Mouse (Mus musculus): ENCODE measurements at regions not wholly inside any gene's neighbourhood (a gene's known extent, or its start where the extent isn't known, plus 50 kb on each side); places are given as distances from the start of the nearest gene placed in this dataset.
"Not testable (repeated sequence)": the region's sequence is repeated elsewhere in the genome, so short reads cannot be mapped to it uniquely, and the experiment has no call there.

DNA sequence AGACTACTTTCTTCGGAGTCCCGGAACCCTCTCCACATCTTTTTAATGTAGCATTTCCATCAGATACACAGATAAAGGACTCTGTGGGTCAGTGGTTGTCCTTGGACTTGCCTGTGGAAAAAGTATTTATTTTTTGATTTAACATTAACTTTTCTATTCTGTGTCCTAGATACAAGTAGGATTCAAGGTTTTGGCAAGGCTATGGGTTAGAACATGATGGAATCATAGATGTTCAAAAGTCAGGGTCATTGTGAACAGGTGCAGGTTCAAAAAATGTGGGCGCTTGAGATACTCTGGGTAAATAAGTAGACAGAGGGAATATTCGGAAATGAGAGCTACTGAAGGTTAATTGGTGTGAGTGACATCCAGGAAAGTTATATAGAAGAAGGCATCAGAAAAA is 347.7 kb downstream of the Cypt12 start:
- no peak for DNase-seq

DNA sequence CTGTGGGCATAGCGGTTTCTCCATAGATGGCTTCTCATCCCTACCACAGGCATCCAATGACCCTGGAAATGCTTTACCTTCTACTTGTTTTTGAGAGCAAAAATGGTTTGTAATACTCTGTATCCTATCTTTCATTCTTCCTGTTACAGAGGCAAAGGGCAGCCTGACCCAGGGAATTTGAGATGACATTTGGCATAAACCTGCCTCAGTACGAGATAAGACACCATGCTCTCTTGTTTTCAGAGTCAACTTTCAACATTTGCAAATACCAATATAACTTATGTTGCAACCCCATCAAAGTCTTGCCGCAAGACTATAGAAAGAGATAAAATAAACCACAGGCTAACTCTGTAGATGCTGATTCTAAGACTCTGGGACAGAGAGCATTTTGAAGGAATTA is 350.5 kb downstream of the Cypt12 start:
- DNase-seq: no peak

DNA sequence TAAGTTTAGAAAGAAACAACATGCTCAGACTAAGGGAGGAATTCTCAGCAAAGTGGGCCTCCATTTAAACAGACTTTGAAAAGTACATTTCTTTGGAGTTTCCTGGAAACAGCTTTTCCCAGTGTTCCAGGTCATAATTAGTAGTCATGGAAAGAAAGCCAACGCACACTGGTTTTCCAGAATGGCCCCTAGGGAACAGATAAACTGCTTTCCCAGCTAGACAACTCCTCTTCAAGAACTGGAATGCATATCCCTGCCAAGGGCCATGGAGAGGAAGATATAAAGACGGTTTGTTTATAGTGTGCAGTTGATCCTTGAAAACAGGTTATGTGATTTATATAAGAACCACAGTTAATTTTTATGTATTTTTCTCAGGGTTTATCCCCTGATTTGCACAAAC is 351.3 kb downstream of the Cypt12 start:
- DNase-seq: no peak

DNA sequence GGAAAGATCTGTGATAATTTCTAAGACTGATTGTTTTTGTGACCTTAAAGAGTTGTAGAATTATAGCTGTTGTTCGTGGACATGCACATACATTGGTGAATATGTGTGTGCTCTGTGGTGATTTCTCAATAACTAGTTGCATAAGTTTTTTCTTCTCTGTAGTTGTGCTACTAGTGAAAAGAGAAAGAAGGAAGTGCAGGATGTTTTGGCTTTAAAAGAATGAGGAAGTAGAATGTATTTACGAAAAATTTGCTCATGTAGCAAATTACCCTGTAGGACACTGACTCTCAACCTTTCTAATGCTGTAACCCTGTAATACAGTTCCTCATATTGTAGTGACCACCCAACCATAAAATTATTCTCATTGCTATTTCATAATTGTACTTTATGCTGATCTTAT is 371.2 kb downstream of the Cypt12 start:
- DNase-seq: no peak

DNA sequence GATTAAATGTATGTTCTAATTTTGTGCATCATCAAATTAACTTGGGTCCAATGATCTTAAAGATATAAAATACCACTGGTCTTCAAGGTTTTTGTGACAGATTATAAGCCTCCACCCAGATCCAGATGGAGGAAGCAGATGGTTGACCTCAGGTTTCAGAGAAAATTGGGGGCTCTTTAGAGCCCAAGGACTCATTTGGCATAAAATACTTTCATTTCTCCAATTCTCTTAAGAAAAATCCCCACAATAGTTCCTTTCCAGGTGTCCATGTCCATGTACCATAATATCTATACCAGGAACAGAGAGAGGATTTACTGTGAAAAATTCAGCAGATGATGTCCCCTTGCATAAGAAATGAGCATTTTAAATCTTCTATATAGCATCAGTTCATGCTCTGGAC is 385.0 kb downstream of the Cypt12 start:
- DNase-seq: no peak

GRCm38 (mm10) chr3:18339189-18339588 is 391.0 kb downstream of the Cypt12 start:
- no peak for DNase-seq

GRCm38 (mm10) chr3:18341757-18342156 is 393.5 kb downstream of the Cypt12 start:
- DNase-seq: no peak

DNA sequence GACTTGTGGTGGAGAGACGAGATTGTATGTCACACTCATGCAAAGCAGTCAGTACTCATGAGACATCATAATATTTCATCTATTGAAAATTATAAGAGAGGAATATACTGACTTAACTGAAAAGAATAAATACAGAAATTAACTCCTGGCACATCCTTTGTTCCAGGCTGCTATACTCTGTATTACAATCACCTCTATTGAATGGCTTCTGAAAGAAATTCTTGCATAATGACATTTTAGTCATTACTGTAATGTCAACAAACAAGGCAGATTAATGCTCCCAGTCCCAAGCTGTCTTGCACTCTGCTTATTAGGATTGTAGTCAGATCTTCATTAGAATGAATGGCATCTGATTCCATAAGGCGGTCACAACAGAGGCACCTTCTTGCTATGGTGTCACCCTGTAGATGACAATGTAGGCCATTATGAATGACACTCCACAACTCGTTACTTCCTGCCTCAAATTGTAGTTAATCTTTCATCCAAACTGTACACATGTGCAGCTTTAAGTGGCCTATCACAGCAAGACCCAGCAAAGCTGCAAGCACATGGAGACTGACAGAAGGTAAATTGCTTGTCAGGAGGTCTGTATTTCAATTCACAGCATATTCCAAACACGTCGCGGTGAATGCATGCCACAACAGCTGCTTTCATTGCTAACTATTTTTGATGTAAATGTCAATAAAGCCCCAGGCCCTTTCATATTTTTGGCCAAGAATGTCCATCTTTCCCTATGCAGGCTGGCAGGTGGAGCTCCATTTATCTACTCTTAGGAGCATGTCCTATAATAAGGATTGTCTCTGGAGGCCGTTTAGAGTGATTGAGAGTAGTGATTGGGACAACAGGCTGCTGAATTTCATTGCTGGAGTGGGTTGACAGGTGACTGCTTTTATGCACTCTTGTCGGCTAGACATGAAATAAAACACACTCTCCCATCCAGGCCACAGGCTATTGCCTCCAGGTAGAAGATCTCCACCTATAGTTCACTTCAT is 430.1 kb downstream of the Cypt12 start:
- no peak for DNase-seq

DNA sequence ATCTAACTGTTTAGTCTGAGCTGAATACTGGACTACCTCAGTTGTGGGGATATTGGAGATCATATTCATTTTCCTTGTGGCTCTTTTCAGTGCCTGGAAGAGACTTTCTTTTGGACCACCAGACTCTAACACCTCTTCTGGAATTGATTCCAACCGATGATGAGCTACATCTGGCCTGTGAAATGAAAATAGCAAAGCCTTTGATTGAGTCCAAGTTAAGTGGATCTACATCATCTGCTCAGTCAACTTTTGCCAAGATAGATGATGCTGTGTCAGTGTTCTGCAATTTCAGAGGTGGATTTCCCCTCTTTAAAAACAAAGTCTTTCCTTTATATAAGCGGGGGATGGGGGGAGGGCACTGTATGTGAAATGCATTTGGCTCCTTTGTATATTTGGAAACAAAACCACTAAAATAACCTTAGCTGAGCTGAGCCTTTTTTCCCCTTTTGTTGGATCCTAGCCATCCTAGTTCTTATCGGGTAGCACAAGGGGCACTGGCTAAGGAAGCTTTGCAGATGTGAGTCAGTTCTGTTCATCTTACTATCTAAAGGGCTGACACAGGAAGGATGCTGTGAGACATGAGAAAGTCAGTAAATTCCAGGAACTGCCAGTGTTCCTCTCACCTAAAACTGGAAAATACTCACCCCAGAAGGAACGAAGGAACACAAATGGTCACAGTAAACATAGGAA is 473.8 kb downstream of the Cypt12 start:
- DNase-seq: no peak

DNA sequence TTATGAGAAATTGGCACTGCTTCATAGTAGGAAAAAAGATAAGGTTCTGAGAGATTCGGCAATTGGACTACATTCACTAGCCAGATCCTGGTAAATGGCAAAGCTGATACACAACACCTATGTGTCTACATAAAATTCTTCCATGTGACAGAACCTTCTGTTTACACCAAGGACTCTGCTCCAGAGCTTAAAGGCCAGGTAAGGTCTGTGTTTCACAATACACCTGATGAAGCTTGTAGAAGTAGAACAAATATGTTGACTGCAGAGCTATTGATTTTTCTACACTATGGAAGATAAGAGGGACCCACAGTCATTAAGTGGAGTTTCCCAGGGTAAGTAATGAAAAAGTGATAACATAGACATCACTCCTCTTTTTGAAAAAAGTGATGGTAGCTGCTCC is 480.7 kb downstream of the Cypt12 start:
- DNase-seq: no peak

GRCm38 (mm10) chr3:18438845-18439244 is 490.6 kb downstream of the Cypt12 start:
- DNase-seq: no peak

DNA sequence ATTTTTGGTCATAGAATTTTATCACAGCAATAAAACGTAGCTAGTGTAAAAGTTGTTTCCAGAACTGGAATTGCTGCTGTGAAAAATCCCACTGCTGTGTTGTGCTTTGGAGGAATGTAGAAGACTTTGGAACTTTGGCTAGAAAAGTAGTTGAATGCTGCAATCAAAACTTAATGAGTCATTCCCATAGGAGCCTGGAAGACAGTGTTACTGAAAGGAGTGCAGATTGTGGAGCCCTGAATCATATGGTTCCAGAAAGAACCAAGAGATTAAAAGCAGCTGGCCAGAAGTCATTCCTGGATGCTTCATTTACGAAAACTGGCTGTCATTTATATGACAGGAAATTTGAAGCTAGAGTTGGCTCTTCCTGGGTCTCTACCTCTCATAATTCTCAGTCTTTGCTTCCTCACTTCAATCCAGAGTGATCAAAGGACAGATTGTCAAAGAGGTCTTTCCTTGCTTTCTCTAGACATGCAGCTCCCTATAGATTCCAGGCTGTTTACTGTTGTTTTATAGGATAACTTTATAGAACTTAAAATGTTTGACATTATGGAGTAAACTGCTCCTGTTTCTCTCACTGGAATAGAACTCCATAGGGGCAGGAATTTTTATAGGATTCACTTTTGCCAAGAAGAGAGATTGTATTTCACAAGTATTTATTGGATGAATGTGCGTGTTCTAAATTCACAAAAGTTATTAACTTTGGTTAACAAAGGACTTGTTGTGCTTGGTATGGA is 504.2 kb downstream of the Cypt12 start:
- DNase-seq: no peak

DNA sequence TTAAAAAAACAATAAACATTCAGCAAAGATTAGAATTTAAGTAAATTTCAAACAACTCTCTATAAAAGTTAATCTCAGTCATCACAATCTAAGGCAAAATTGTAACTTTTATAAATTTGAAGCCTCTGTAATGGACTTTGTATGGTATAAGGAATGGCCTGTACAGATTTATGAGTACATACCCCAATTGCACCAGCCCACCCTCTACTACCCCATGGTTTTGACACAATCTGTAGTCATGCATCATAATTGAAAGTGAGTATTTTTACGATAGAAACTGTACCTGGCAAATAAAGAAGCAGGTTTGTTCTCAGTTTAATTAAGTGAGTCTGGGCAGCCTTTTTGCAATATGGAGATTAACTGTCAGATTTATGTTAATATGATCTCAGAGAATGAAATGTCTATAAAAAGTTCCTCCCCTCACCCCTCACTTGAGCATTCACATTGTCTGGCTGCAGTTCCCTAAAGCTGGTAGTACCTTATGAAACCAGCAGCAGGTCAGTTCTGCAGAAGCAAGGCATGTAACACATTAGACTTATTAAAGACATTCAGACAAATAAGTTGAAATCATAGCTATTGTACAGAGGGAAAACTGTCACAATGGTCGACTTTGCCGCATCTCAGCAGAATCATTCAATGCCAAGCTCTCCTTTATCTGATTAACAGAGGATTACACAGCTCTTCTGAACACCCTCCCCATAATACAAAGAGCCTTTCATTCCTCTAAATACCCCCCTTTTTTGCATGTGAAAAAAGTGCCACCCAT is 505.2 kb downstream of the Cypt12 start:
- no peak for DNase-seq

DNA sequence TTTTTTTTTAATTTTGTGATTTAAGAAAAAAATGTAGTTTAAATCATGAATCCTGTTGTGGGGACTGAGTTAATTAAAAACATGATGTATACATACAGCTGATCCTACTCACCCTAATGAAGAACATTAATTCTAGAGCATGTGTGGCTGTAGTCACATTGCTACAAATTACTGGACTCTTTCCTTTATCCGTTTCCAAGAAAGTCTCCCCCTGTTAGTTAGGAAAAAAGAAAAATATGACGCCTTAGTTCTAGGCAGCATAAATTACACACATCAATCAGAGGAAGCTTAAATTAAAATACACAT is 505.7 kb downstream of the Cypt12 start:
- DNase-seq: no peak

DNA sequence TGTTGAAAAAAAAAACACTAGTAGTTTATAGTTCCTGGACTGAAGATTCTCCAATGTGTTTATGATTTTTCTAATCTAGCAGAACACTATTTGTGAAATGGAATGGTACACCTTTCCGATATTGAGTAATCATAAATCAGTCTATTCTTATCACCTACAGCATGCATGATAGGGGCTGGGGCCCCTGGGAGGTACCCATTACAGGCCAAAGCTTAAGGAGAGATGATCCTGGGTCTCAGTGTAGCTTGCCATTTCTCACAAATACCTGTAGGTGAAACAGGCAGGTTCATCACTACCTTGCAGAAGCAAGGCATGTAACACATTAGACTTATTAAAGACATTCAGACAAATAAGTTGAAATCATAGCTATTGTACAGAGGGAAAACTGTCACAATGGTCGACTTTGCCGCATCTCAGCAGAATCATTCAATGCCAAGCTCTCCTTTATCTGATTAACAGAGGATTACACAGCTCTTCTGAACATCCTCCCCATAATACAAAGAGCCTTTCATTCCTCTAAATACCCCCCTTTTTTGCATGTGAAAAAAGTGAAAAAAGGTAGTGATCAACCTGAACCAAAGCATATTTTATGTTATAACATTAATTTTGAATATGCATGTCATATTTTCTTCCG is 506.5 kb downstream of the Cypt12 start:
- not testable (repeated sequence) for DNase-seq

- DNase-seq: no peak
Measured at GRCm38 (mm10) chr3:18456033-18456690, 508.0 kb downstream of the Cypt12 start.

- no peak for DNase-seq
Measured at GRCm38 (mm10) chr3:18460267-18460666, 512.1 kb downstream of the Cypt12 start.

GRCm38 (mm10) chr3:18471846-18472245 is 523.6 kb downstream of the Cypt12 start:
- DNase-seq: no peak

GRCm38 (mm10) chr3:18479557-18479956 is 531.3 kb downstream of the Cypt12 start:
- no peak for DNase-seq

GRCm38 (mm10) chr3:18482006-18482405 is 533.8 kb downstream of the Cypt12 start:
- no peak for DNase-seq

DNA sequence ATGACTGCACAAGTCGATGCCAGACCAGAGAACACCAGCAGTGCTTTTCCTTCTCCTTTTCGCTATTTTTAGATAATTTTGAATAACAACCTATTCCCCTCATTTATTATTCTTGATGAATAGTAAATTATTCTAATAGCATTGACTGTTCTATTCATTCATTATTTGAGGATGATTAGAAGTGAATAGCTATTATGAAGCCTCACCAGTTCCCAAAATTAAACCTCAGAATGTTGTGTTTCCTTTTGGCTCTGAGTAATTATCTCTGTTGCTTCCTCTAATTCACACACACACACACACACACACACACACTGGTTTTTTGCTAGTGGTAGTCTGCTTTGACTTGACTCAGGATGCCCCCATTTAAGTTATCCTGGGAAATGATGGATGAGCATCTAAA is 540.7 kb downstream of the Cypt12 start:
- no peak for DNase-seq

GRCm38 (mm10) chr3:18522562-18522961 is 574.4 kb downstream of the Cypt12 start:
- DNase-seq: no peak

All from cerebellum, adult 18-20 months (tissue).